Mouse (Mus musculus) midbrain, embryonic 12.5 days (tissue): ENCODE measurements at regions not wholly inside any gene's neighbourhood (a gene's known extent, or its start where the extent isn't known, plus 50 kb on each side); places are given as distances from the start of the nearest gene placed in this dataset.

ENCODE experiments used
- ATAC-seq: fragments of 200-750 bp; cut with Nextera tagmentation; 2 replicates; pipeline ENCODE4 v1.8.0; 2017; ENCODE audit warnings: low read depth, moderate TSS enrichment, moderate library complexity; ENCODE audit not compliant: low FRiP score
- H3K27ac ChIP-seq: fragments of 300-500 bp; sonication (generic); replicated peaks from 2 replicates; pipeline ENCODE4 v1.5.1; 2016; ENCODE audit warnings: mild to moderate bottlenecking
- H3K27me3 ChIP-seq: fragments of 300-500 bp; sonication (generic); 2 replicates; pipeline ENCODE4 v1.6.1; 2016; ENCODE audit warnings: mild to moderate bottlenecking
- H3K36me3 ChIP-seq: fragments of 300-500 bp; sonication (generic); 2 replicates; pipeline ENCODE4 v1.6.1; 2016
- H3K4me1 ChIP-seq: fragments of 300-500 bp; sonication (generic); 2 replicates; pipeline ENCODE4 v1.6.1; 2016
- H3K4me2 ChIP-seq: fragments of 300-500 bp; sonication (generic); replicated peaks from 2 replicates; pipeline ENCODE4 v1.6.1; 2016; ENCODE audit warnings: mild to moderate bottlenecking, moderate library complexity
- H3K4me3 ChIP-seq: fragments of 300-500 bp; sonication (generic); 2 replicates; pipeline ENCODE4 v1.5.1; 2016; ENCODE audit warnings: mild to moderate bottlenecking
- H3K9ac ChIP-seq: fragments of 300-500 bp; sonication (generic); replicated peaks from 2 replicates; pipeline ENCODE4 v1.6.1; 2016; ENCODE audit warnings: mild to moderate bottlenecking, moderate library complexity
- H3K9me3 ChIP-seq: fragments of 300-500 bp; sonication (generic); 2 replicates; pipeline ENCODE4 v1.6.1; 2016; ENCODE audit warnings: mild to moderate bottlenecking
- WGBS: fragments of 180-500 bp; shearing (Covaris S2); methylation state at CpG from one replicate; pipeline ENCODE4 v1.1.7; 2016; 5-methylcytosine and 5-hydroxymethylcytosine counted together

DNA sequence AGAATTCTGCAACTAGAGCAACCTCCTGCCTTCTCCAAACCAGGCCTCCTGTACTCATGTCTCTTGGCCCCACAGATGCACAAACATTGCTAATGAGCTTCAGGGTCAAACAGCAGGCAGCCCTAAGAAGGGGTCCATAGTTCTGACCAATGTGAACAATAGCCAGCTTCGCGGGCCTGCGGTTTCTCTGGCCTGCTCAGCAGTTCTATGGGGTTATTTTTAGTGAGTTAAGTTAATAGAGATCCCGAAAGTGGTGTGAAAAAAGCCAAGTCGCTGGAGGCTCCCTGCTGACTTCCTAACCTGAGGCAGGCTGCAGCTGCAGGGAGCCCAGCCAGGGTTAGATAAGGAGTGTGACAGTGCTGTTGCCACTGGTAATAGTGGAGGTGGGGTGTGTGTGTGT lies 106.6 kb downstream of the Pdcd6ip start:
- Histone ChIP-seq H3K9me3 (no peaks in the 10 kb centered on the region), H3K4me3 (no peak overlapping the region), H3K27ac (no peak overlapping the region), H3K9ac (no peak overlapping the region), H3K36me3 (no peaks in the 10 kb centered on the region), H3K27me3 (no peaks in the 10 kb centered on the region), H3K4me1 (no peaks in the 10 kb centered on the region), H3K4me2 (no peak overlapping the region)
- no peak for ATAC-seq
- 12% methylated on average over 5 of the region's 5 CpGs for WGBS

DNA sequence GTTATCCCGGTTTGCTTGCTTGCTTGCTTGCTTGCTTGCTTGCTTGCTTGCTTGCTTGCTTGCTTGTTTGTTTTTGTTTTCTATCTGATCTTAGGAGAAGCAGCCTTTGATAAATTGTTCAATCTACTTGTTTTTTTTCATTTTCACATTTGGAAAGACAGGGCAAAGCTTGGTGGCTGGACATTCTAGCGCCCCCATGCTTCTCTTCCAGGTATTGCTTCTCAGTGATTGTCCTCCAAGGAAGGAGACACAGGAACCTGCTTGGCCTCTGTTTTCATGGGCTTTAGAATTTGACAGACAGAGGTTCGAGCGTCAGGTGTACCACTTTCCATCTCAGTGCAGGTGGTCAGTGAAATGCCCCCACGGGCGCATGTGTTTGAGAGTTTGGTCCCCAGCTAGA lies 120.8 kb downstream of the Pdcd6ip start:
- no peak overlapping the region for H3K9ac ChIP-seq
- H3K27ac ChIP-seq = no peak overlapping the region
- 56% methylated on average over 6 of the region's 6 CpGs for WGBS
- no peak overlapping the region for H3K4me2 ChIP-seq
- H3K36me3 ChIP-seq = no peaks in the 10 kb centered on the region
- no peak for ATAC-seq
- H3K27me3 ChIP-seq = no peaks in the 10 kb centered on the region
- no peak overlapping the region for H3K4me3 ChIP-seq
- no peaks in the 10 kb centered on the region for H3K9me3 ChIP-seq
- no peaks in the 10 kb centered on the region for H3K4me1 ChIP-seq

DNA sequence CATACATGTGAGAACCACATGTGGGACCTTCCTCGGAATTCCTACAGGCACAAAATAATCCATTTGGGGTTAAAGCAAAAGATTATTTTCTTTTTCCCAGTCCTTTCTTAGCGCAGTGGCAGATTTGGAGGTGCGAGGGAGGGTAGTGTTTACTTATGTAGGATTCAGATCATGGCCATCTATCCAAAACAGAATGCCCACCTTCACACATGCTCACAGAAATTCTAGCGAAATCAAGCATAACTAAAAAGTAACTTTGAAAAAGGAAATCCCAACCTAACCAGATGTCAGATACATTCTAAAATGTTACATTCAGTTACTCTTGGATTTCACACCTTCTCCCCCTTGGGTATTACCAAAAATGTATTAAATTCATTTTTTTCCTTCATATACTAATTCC lies 121.6 kb downstream of the Pdcd6ip start:
- H3K27ac ChIP-seq = no peak overlapping the region
- H3K36me3 ChIP-seq = no peaks in the 10 kb centered on the region
- no peak overlapping the region for H3K4me2 ChIP-seq
- 91% methylated on average over 4 of the region's 4 CpGs for WGBS
- no peaks in the 10 kb centered on the region for H3K4me1 ChIP-seq
- no peak overlapping the region for H3K4me3 ChIP-seq
- no peaks in the 10 kb centered on the region for H3K27me3 ChIP-seq
- no peak for ATAC-seq
- H3K9ac ChIP-seq = no peak overlapping the region
- H3K9me3 ChIP-seq = no peaks in the 10 kb centered on the region

DNA sequence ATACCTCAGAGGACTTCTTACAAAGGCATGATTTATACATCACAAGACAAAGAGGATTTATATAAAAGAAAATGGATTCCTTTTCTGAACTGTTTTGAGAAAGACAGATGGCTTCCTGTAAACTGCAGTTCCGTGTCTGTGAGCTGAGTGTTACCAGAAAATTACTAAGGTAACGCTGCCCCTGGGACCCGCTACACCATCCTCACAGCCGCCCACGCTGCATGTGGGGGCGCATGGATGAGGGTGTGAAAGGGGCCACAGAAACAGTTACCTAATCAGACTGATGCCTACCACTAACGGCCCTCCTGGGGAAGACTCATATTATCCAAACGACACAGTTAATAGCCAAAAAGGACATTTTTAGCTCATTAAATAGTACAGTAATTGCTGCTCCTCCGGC lies 129.8 kb downstream of the Pdcd6ip start:
- Histone ChIP-seq H3K27me3 (no peaks in the 10 kb centered on the region), H3K4me2 (no peak overlapping the region), H3K9ac (no peak overlapping the region), H3K4me1 (no peaks in the 10 kb centered on the region), H3K9me3 (no peaks in the 10 kb centered on the region), H3K4me3 (no peak overlapping the region), H3K27ac (no peak overlapping the region), H3K36me3 (no peaks in the 10 kb centered on the region)
- 87% methylated on average over 9 of the region's 9 CpGs for WGBS
- no peak for ATAC-seq

DNA sequence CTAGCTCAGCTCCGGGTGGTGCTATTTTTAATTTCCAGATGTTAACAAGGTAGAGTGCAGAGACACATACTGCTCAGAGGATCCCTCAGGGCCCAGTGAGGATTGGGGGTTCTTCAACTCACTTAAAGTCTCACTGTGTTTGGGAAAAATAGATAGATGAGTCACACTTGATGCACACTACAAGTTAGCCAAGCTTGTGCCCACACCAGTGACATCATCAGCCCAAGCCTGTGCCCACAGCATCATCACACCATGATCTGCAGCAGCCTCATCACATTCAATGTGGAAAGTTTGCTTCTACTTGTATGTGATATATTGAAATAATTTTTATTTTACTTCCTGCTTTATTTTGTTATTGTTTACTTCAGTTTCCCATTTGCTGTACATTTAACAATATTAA lies 139.2 kb downstream of the Pdcd6ip start:
- no peak overlapping the region for H3K9ac ChIP-seq
- no peaks in the 10 kb centered on the region for H3K27me3 ChIP-seq
- no peak overlapping the region for H3K4me2 ChIP-seq
- H3K27ac ChIP-seq = no peak overlapping the region
- no peaks in the 10 kb centered on the region for H3K36me3 ChIP-seq
- no peak overlapping the region for H3K4me3 ChIP-seq
- no peaks in the 10 kb centered on the region for H3K9me3 ChIP-seq
- ATAC-seq = no peak
- WGBS = 100% methylated on average over 1 of the region's 1 CpGs
- H3K4me1 ChIP-seq = no peaks in the 10 kb centered on the region

DNA sequence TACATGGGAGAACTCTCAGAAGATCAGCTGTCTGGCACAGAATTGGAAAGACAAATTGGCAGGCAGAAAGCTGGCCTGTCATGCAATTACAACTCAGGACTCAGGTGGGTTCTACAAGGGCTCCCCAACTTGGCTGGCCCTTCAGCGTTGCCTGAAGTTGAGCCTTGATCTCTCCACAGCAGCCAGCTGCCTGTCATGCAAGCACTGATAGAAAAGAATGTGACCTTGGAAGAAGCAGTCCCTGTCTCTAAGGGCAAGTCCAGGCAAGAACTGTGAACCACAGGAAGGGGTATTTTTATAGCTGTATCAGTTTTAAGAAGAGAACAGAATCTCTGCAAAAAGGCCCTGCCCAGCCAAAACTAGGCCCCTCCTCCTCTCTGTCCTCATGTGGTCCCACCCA lies 140.4 kb downstream of the Pdcd6ip start:
- WGBS = 75% methylated on average over 1 of the region's 1 CpGs
- no peak overlapping the region for H3K4me3 ChIP-seq
- ATAC-seq = no peak
- no peaks in the 10 kb centered on the region for H3K36me3 ChIP-seq
- H3K27me3 ChIP-seq = no peaks in the 10 kb centered on the region
- H3K4me2 ChIP-seq = no peak overlapping the region
- H3K9me3 ChIP-seq = no peaks in the 10 kb centered on the region
- H3K4me1 ChIP-seq = no peaks in the 10 kb centered on the region
- no peak overlapping the region for H3K9ac ChIP-seq
- no peak overlapping the region for H3K27ac ChIP-seq

DNA sequence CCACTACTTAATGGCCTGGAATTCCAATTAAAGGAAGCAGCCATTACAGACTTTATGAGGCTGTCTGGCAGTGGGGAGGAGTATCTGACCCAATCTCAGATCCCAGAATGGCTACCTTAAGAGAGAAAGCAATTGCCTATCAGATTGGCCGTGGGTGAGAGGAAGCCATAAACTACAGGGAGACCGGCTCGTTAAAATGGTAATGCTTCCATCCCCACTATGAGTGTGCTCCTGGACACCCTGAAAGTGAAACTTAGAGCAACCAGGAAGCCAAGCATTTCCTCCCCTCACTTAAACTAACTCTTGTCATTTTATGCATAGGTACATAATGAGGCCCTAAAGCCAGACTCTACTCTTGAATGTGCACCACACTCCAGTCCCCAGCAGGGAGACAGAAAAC lies 141.4 kb downstream of the Pdcd6ip start:
- Histone ChIP-seq H3K9ac (no peak overlapping the region), H3K4me2 (no peak overlapping the region), H3K36me3 (no peaks in the 10 kb centered on the region), H3K27me3 (no peaks in the 10 kb centered on the region), H3K27ac (no peak overlapping the region), H3K9me3 (no peaks in the 10 kb centered on the region), H3K4me3 (no peak overlapping the region), H3K4me1 (no peaks in the 10 kb centered on the region)
- 85% methylated on average over 3 of the region's 3 CpGs for WGBS
- ATAC-seq = no peak

DNA sequence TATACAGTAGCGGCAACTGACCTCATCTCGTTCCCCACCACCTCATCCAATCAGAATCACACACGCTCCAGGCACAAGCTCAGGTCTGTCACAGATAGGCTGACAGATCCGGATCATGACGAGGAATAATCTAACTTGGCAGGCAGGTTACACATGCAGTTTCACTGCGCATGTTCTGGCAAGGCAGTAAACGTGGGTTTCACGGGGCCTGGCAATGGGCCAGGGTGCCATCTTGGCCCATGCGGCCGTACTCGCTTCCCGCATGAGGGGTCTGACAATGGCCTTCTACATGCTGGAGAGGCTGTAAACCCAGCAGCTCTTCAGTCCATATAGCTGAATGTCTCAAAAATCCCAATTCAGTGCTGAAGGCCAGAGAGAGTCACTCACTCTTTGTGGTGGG lies 154.1 kb downstream of the Pdcd6ip start:
- no peak for ATAC-seq
- Histone ChIP-seq H3K9me3 (no peaks in the 10 kb centered on the region), H3K4me2 (no peak overlapping the region), H3K4me3 (no peak overlapping the region), H3K27me3 (no peaks in the 10 kb centered on the region), H3K27ac (no peak overlapping the region), H3K36me3 (no peaks in the 10 kb centered on the region), H3K9ac (no peak overlapping the region), H3K4me1 (no peaks in the 10 kb centered on the region)
- 94% methylated on average over 12 of the region's 12 CpGs for WGBS

DNA sequence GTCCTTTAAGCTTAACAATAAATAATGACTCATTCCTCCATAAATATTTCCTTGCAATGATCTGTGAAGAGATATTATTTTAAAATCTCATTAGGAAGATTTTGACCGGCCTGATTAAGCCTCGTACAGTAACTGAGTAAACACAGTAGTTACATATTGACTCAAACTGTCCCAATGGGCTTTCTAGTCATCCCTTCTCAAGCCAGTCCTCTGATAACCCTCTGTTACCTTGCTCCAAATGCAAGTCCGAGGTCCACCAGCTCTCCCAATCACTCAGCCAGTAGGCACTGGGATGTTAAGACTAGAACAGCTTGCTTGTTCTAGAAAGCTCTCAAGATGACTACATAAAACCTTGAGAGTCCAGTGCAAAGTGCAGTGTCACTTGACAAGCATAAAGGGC lies 160.6 kb downstream of the Pdcd6ip start:
- H3K27ac ChIP-seq = no peak overlapping the region
- no peaks in the 10 kb centered on the region for H3K36me3 ChIP-seq
- no peak overlapping the region for H3K4me3 ChIP-seq
- ATAC-seq = no peak
- H3K4me2 ChIP-seq = no peak overlapping the region
- H3K9me3 ChIP-seq = no peaks in the 10 kb centered on the region
- H3K27me3 ChIP-seq = no peaks in the 10 kb centered on the region
- WGBS = 79% methylated on average over 3 of the region's 3 CpGs
- no peaks in the 10 kb centered on the region for H3K4me1 ChIP-seq
- no peak overlapping the region for H3K9ac ChIP-seq

DNA sequence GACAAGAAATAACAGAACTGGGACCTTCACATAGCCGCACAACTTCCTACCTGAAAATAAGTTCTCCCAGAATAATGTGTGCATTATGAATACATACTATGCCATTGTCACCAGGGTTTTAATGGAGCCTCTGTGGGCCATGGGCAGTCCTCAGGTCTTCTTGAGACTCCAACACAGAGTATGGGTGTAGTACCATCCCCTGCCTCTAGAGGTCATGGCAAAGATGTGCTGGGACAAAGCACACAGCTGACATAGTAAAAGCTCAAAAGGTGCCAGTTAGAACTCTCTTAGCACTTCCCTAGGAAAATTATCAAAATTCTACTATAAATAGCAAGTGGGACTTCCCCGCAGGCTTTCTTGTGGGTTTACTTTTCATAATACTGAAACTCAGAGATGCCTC lies 179.5 kb downstream of the Pdcd6ip start:
- Histone ChIP-seq H3K4me3 (no peak overlapping the region), H3K9ac (no peak overlapping the region), H3K9me3 (peaks cover 3% of the 10 kb centered on the region; the same call in 1 of the 2 replicates), H3K4me1 (no peaks in the 10 kb centered on the region), H3K4me2 (no peak overlapping the region), H3K36me3 (no peaks in the 10 kb centered on the region), H3K27me3 (no peaks in the 10 kb centered on the region), H3K27ac (no peak overlapping the region)
- no peak for ATAC-seq
- WGBS = 85% methylated on average over 2 of the region's 2 CpGs

DNA sequence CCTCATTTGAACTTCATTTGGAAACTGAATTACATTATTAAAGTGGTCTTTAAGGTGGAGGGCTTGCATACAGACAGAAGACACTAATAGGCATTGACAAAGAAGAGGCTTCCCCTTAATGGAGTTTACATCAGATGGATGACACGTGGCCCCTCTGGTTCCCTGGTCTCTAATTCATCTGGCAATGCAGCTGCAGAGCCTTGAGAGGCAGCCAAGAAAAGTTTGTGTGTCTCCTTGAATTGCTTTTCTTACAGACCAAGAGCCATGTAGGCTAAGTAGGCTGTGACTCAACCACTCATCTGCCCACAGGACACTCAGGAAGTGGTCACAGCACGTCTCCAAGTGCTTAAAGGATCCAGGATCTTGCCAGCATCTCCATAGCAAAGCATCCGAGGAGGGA lies 183.8 kb downstream of the Pdcd6ip start:
- WGBS = 77% methylated on average over 3 of the region's 3 CpGs
- no peaks in the 10 kb centered on the region for H3K27me3 ChIP-seq
- H3K36me3 ChIP-seq = no peaks in the 10 kb centered on the region
- no peaks in the 10 kb centered on the region for H3K4me1 ChIP-seq
- no peak overlapping the region for H3K4me3 ChIP-seq
- no peak overlapping the region for H3K4me2 ChIP-seq
- no peak overlapping the region for H3K9ac ChIP-seq
- H3K27ac ChIP-seq = no peak overlapping the region
- H3K9me3 ChIP-seq = peaks cover 3% of the 10 kb centered on the region; the same call in 1 of the 2 replicates
- no peak for ATAC-seq

DNA sequence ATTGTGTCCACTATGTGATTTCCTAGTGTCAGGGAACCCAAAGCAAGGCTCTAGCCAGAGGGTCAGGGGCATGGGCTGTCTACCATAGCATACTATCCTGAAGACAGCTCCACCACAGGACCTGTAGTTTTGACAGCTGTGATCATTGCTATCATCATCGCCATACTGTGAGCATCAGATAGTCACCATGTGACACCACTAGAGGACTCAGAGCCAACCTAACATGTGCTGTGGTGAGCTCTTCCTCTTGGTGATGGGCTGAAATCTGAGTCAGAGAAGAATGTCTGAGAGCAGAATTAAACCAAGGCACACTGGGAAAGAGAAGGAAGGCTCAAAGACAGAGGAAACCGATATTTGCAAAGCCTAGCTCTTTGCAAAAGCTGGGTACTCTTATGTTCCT lies 184.9 kb downstream of the Pdcd6ip start:
- Histone ChIP-seq H3K4me3 (no peak overlapping the region), H3K4me2 (no peak overlapping the region), H3K9me3 (peaks cover 3% of the 10 kb centered on the region; the same call in 1 of the 2 replicates), H3K9ac (no peak overlapping the region), H3K27me3 (no peaks in the 10 kb centered on the region), H3K36me3 (no peaks in the 10 kb centered on the region), H3K27ac (no peak overlapping the region), H3K4me1 (no peaks in the 10 kb centered on the region)
- ATAC-seq = no peak
- WGBS = 91% methylated on average over 2 of the region's 2 CpGs

DNA sequence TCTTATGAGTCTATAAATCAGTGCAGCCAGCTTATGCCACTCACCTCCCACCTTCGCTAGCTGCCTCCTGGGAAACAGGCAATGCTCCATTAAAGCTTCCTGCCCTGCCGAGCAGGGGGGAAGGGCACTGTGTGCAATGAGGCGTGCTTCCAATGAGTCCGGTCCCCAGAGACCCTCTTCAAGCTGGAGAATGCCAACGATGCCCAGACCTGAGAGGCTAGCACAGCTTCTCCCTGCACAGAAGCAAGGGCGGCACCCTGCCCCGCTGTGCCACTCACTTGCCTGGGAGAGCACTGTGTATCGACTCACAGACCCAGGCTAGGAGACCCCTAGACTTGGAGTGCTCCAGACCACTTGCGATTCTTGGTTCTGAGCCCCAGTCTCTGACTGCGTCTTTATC lies 188.3 kb downstream of the Pdcd6ip start:
- 73% methylated on average over 10 of the region's 10 CpGs for WGBS
- ATAC-seq = no peak

More for the DNA sequence above, 188.3 kb downstream of the Pdcd6ip start:
- no peaks in the 10 kb centered on the region for H3K27me3 ChIP-seq
- H3K27ac ChIP-seq = no peak overlapping the region
- no peaks in the 10 kb centered on the region for H3K36me3 ChIP-seq
- H3K4me2 ChIP-seq = no peak overlapping the region
- H3K4me1 ChIP-seq = no peaks in the 10 kb centered on the region
- no peaks in the 10 kb centered on the region for H3K9me3 ChIP-seq
- H3K9ac ChIP-seq = no peak overlapping the region
- H3K4me3 ChIP-seq = no peak overlapping the region
